Mouse (Mus musculus) cortical plate, adult 2 months (tissue): ENCODE measurements around the gene Olfr1360.

Experiments used
- CTCF ChIP-seq: fragments of 200-500 bp; IDR thresholded peaks from 2 replicates; pipeline ENCODE4 v1.5.1; 2011; ENCODE audit warnings: mild to moderate bottlenecking, control low read depth, low read length; ENCODE audit not compliant: insufficient read depth; ENCODE audit errors: extremely low read depth
- POLR2A ChIP-seq: fragments of 200-500 bp; IDR thresholded peaks from 2 replicates; pipeline ENCODE4 v1.6.1; 2011; ENCODE audit warnings: mild to moderate bottlenecking, low read length, control low read depth; ENCODE audit not compliant: insufficient read depth; ENCODE audit errors: extremely low read depth

DNA sequence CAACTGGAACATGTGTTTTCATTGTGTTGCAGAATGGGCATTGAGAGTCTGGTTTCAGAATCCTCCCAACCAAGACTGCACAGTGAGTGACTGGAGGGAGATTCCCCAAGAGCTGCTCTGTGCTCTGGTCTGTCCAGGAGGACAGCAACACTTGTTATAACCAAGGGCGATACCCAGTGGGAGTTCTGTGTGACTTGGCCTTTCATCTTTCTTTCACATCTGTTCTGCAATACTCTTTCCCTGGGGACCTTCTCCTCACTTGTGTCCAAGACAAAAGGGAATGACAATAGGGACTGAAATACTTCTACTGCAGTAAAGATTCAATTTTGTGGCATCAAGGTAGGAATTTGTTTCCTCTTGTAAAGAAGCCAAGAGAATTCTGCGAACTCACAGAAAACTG lies 34.8 kb downstream of the Olfr1360 start, which contains the start of gene Olfr11:
- no peak for TF ChIP-seq CTCF
- TF ChIP-seq POLR2A: no peak
